Mouse (Mus musculus) gastrocnemius, postnatal 14 days (tissue): ENCODE results near the gene 1810055G02Rik. TPM values are rescaled to one million over a fixed set of nuclear protein-coding genes. Genes with fewer than 3 reads are reported as not detected.

Experiments used
- DNase-seq: peaks from one replicate; pipeline ENCODE4 v3.0.0; 2021; ENCODE audit warnings: mixed read lengths
- intact Hi-C: fragments of 180-260 bp; cut with DNase I; formaldehyde crosslinking; loops from one replicate; pipeline ENCODE4 v1.15.1; 2025; ENCODE audit warnings: low total_unique reads
- total RNA-seq, 2 experiments: library from RNA; stranded (reverse); gene quantifications; 2 replicates each; pipeline ENCODE4 v1.2.3; 2021

Gene 1810055G02Rik
- total RNA-seq, 2 experiments from 2014 or later = 9.7 to 15.9 TPM

GRCm38 (mm10) chr19:3692414-3693145 is 15.5 kb upstream of the 1810055G02Rik start:
- intact Hi-C loops = no loop called here
- DNase-seq = no peak

GRCm38 (mm10) chr19:3694476-3694875 is 13.6 kb upstream of the 1810055G02Rik start:
- intact Hi-C loops = no loop called here
- DNase-seq = no peak

GRCm38 (mm10) chr19:3695006-3695405 is 13.1 kb upstream of the 1810055G02Rik start:
- intact Hi-C loops = loop anchor here (5.0 kb wide), 1 partner anchor 73 kb away; no protein-coding TSS in a partner anchor
- DNase-seq = no peak

- intact Hi-C loops = loop anchor here (5.0 kb wide), 1 partner anchor 73 kb away; no protein-coding TSS in a partner anchor
Observed at GRCm38 (mm10) chr19:3695471-3695870, 12.6 kb upstream of the 1810055G02Rik start.

GRCm38 (mm10) chr19:3695976-3696375 is 12.1 kb upstream of the 1810055G02Rik start:
- intact Hi-C loops = loop anchor here (5.0 kb wide), 1 partner anchor 74 kb away; no protein-coding TSS in a partner anchor
- no peak for DNase-seq

More at GRCm38 (mm10) chr19:3695471-3695870, 12.6 kb upstream of the 1810055G02Rik start:
- no peak for DNase-seq

- intact Hi-C loops = loop anchor here (5.0 kb wide), 1 partner anchor 76 kb away; no protein-coding TSS in a partner anchor
Observed at GRCm38 (mm10) chr19:3698035-3698434, 10.1 kb upstream of the 1810055G02Rik start.

GRCm38 (mm10) chr19:3699508-3700438 is 8.3 kb upstream of the 1810055G02Rik start:
- peak; percentile 79 for DNase-seq
- intact Hi-C loops = loop anchor here (5.0 kb wide), 1 partner anchor 77 kb away; no protein-coding TSS in a partner anchor

More at GRCm38 (mm10) chr19:3698035-3698434, 10.1 kb upstream of the 1810055G02Rik start:
- DNase-seq = no peak

GRCm38 (mm10) chr19:3702460-3702859 is 5.6 kb upstream of the 1810055G02Rik start:
- intact Hi-C loops = no loop called here
- DNase-seq = no peak

- intact Hi-C loops = no loop called here
- DNase-seq = no peak
Observed at GRCm38 (mm10) chr19:3706258-3706657, 1.8 kb upstream of the 1810055G02Rik start.

GRCm38 (mm10) chr19:3707553-3707952 is 540 bp upstream of the 1810055G02Rik start:
- DNase-seq = no peak
- intact Hi-C loops = no loop called here

GRCm38 (mm10) chr19:3709013-3709787 is 1.1 kb downstream of the 1810055G02Rik start:
- intact Hi-C loops = no loop called here
- no peak for DNase-seq

- intact Hi-C loops = no loop called here
- DNase-seq = no peak
Observed at GRCm38 (mm10) chr19:3710436-3710835, 2.3 kb downstream of the 1810055G02Rik start.

GRCm38 (mm10) chr19:3714381-3714780 is 6.3 kb downstream of the 1810055G02Rik start:
- intact Hi-C loops = no loop called here

GRCm38 (mm10) chr19:3718481-3719361 is 10.6 kb downstream of the 1810055G02Rik start:
- intact Hi-C loops = no loop called here
- DNase-seq = peak; percentile 66

More at GRCm38 (mm10) chr19:3714381-3714780, 6.3 kb downstream of the 1810055G02Rik start:
- DNase-seq = peak; percentile 62

- DNase-seq = peak; percentile 58
- intact Hi-C loops = no loop called here
Observed at GRCm38 (mm10) chr19:3719362-3719891, 11.3 kb downstream of the 1810055G02Rik start.

GRCm38 (mm10) chr19:3723170-3723569 is 15.1 kb downstream of the 1810055G02Rik start:
- DNase-seq = no peak
- intact Hi-C loops = no loop called here

GRCm38 (mm10) chr19:3723904-3724303 is 15.8 kb downstream of the 1810055G02Rik start:
- no peak for DNase-seq
- intact Hi-C loops = no loop called here

- intact Hi-C loops = no loop called here
- DNase-seq = peak; percentile 65
Observed at GRCm38 (mm10) chr19:3724779-3725178, 16.7 kb downstream of the 1810055G02Rik start.
